Mouse (Mus musculus) megakaryocyte, adult 5-6 weeks (primary cell): Measurements from ENCODE around the gene Dand5. TPM values are rescaled to one million over a fixed set of nuclear protein-coding genes. Genes with fewer than 3 reads are reported as not detected.

Experiments used
- ATAC-seq: 2 replicates; pipeline ENCODE4 v1.8.0; 2016; ENCODE audit warnings: mild to moderate bottlenecking, inconsistent platforms; ENCODE audit not compliant: poor library complexity, severe bottlenecking
- total RNA-seq, 2 experiments: library from RNA; stranded (forward) in 1 of 2; stranded (reverse) in 1 of 2; fragments of 153-499, 151-499 nt in 1 of 2; fragments of 221-1000, 200-1000 nt in 1 of 2; gene quantifications; 2 replicates each; pipeline versions ENCODE4 v1.2.3 to v1.2.4; 2015 to 2017

Dand5 gene
- total RNA-seq (2015) (1.4 and 2.6 TPM in 2 replicates), total RNA-seq (2017) (0.28 and 4.4 TPM in 2 replicates)

GRCm38 (mm10) chr8:84822723-84823122 lies at the start of gene Dand5:
Gene Dand5 (minus strand): TSS chr8:84822823.
- ATAC-seq = no peak

- peak; percentile 86 for ATAC-seq
Observed at GRCm38 (mm10) chr8:84871376-84872308, 49.0 kb upstream of the Dand5 start, which contains the start of gene Syce2. Gene Syce2 (plus strand): TSS chr8:84872111.

GRCm38 (mm10) chr8:84856864-84857441 lies 34.3 kb upstream of the Dand5 start, which contains the start of gene Farsa:
Gene Farsa (plus strand): TSS chr8:84856989.
- ATAC-seq = peak; percentile 100

GRCm38 (mm10) chr8:84856434-84856833 lies 33.8 kb upstream of the Dand5 start:
- peak; percentile 2; the same call in 1 of the 2 replicates for ATAC-seq

GRCm38 (mm10) chr8:84847684-84848435 lies 25.2 kb upstream of the Dand5 start:
- ATAC-seq = no peak

GRCm38 (mm10) chr8:84846722-84847572 lies 24.3 kb upstream of the Dand5 start, which contains the start of gene Calr:
Gene Calr (minus strand): TSS chr8:84846934.
- ATAC-seq = peak; percentile 92

GRCm38 (mm10) chr8:84846094-84846721 lies 23.6 kb upstream of the Dand5 start:
- no peak for ATAC-seq

- ATAC-seq = no peak
Observed at GRCm38 (mm10) chr8:84845355-84846093, 22.9 kb upstream of the Dand5 start.

- no peak for ATAC-seq
Observed at GRCm38 (mm10) chr8:84844397-84845070, 21.9 kb upstream of the Dand5 start.

GRCm38 (mm10) chr8:84841514-84841913 lies 18.9 kb upstream of the Dand5 start:
- no peak for ATAC-seq

GRCm38 (mm10) chr8:84840248-84840999 lies 17.8 kb upstream of the Dand5 start, which contains the start of gene Rad23a:
Gene Rad23a (minus strand): TSS chr8:84840665.
- ATAC-seq = peak; percentile 98

- ATAC-seq = no peak
Observed at GRCm38 (mm10) chr8:84839875-84840247, 17.2 kb upstream of the Dand5 start.

GRCm38 (mm10) chr8:84839411-84839810 lies 16.8 kb upstream of the Dand5 start:
- ATAC-seq = no peak

- ATAC-seq = no peak
Observed at GRCm38 (mm10) chr8:84838513-84838912, 15.9 kb upstream of the Dand5 start.

- no peak for ATAC-seq
Observed at GRCm38 (mm10) chr8:84837912-84838470, 15.4 kb upstream of the Dand5 start.

GRCm38 (mm10) chr8:84837149-84837911 lies 14.7 kb upstream of the Dand5 start:
- no peak for ATAC-seq
